Mouse (Mus musculus) cerebellum, adult 8-10 months (tissue): ENCODE measurements around the gene Angpt4.

Experiments
- DNase-seq: peaks from one replicate; pipeline ENCODE4 v3.0.0; 2022

Gene Angpt4

DNA sequence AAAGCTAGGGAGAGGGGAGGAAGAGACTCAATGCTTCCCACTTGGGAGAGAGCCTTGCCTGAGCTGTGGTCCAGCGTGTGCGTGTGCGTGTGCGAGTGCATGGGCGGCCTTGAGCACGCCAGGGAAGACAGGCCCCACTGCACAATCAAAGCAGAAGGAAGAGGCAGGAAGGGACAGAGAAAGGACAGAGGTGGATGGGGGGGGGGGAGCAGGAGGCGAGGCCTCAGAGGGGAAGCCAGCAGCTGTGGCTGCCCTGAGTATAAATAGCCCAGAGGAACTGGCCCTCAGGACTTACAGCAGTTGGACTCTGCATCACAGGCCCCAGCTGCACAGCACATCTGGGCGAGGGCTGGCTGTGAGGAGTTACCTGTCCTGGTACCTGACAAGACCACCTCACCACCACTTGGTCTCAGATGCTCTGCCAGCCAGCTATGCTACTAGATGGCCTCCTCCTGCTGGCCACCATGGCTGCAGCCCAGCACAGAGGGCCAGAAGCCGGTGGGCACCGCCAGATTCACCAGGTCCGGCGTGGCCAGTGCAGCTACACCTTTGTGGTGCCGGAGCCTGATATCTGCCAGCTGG is at the start of gene Angpt4:
Gene Angpt4 (plus strand): TSS at position 292 of the 582 bp plus-strand sequence.
- DNase-seq: no peak

DNA sequence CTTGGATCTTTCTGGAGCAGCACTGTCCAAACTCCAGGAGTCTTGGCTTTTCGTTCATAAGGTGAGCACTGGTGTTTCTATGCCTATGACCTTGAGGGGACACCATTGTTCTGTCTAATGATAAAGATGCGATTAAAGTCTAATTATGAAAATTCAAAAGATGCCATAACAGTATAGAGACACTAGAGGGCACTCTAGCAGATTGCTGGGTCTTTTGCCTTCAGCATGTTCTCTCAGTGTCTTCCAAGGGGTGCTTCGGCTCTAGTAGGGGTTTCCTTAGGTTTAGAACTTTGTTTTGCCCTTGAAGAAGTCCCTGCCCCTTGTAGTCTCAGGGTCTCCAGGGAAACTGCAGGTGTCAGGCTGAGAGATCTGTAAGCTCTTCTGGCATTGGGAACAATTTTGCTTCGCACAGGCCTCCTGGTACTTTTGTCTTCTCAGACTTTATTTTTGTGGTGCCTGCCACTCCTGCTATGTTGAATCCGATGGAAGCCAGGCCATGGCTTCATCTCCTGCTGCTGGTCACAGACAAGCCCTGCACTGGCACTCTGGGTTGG is 48.7 kb upstream of the Angpt4 start:
- DNase-seq: no peak

DNA sequence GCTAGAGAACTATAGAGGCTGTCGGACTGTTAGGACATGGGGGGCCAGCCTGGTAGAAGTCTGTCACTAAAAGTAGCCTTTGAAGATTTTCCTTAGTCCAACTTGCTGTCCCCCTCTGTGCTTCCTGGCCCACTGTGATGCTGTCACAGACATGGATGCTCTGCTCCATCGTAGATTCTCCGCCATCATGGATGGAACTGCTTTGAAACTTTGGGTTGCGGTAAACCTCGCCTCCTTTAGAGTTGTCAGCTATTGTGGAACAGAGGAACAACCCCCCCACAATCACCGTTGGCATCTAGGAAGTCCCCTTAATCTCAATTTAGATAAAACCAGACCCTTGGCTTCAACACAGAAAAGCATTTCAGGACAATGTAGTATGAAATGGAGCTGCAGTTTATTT is 46.1 kb upstream of the Angpt4 start:
- no peak for DNase-seq

DNA sequence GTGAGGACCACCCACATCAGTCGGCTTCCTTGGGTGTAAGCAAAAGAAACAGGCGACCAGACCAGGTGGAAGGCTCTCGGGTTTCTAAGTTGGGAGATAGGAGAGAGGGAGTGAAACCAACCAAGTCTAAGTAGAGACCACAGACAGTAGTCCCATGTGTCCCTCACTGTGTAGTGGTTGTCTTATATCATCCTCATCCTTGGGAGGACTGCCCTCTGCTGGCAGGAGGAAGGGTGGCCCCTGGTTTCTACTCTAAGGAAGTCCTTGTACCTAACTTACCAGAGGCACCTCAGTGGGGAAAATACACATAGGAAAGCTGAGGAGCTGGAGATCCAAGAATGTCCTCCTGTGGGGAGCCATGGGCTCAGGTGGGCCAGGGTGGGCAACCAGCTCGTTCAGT is 44.5 kb upstream of the Angpt4 start:
- peak; percentile 25 for DNase-seq

DNA sequence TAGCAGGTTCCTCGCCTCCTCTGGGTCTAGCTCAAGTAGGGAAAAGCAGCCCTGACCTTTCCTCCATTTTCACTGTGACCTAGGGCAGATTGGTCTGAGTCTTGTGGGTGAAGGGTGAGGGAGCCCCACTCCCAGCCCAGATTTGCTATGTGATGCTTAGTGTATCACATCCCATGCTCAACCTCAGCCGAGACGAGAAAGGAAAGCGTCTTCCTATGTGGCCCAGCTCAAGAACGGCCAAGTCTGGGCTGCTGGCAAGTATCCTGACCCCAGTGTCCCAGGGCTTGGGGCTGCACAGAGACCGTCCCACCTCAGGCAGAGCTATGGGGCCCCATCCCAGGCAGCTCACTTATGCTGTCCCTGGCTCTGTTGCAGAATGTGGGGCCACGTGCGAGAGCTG is 42.8 kb upstream of the Angpt4 start:
- DNase-seq: no peak

DNA sequence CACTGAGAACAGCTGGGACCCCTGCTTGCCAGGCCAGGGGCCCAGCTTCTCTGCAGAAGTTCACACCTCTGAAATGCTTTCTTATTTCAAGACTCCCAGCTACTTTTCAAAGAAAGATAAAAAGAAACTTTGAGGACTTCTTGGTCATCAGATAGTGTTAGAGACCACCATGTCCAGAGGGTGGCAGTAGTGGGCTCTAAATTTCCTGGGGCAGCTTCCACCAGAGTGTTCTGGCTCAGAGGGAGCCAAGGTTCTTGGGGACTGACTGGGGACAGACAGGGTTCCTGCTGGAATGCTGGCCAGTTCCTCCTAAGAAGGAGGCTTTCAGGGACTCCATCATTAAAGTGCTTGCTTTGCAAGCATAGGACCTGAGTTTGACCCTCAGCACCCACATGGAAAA is 36.5 kb upstream of the Angpt4 start:
- no peak for DNase-seq

DNA sequence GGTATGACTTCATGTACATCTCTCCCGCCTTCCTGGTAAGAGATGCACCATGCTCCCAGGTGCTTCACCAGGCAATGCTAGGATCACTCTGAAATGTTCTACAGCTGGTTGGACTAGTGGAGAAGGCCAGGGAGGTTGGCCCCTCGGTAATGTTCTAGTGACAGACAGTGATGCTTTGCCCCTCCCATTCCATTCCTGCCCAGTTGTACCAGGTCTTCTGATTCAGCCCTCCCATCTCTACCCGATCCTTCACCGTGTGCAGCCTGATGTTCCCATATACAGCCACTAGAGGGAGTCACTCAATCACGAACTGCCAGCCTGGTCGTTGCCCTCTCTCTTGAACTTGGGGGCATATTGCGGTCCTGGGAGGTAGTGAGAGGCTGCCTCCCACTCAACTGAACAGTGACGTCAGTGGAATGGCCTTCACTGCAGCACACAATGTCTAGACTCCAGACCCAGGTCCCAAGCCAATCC is 35.0 kb upstream of the Angpt4 start:
- DNase-seq: peak; percentile 47

DNA sequence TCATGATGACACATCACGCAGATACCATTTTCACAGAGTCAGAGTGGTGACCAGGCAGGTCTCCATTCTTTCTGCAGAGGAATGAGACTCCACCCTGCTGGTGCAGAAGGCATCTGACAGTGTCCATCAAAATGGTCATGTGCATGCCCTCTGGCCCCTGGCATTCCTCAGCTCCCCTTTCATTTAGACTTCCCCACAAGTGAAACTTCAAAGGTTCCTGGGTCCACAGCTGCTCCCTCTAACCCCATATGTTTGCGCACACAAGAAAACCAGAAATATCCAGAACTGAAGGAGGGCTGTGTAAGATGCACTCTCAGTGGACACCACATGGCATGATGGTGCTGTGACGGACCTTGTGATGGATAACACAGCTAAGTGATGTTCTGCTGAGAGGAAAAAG is 32.4 kb upstream of the Angpt4 start:
- no peak for DNase-seq

DNA sequence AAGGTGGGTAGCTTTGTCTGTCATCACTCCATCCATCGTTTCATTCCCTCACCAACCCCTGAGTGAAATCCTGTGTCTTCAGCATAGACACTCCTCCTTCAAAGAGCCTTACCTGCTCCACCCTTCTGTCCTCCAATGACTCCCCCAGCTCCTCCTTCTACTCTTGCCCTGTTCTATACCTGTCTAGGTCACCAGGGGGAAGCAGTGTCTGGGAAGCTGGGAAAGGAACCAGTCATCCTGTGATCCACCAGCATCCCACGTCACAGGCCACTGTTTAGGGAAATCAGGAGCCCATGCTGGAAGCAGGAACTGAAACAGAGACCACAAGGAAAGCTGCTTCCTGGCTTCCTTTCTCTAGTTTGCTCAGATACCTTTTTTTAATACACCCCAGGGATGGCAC is 31.2 kb upstream of the Angpt4 start:
- DNase-seq: no peak

DNA sequence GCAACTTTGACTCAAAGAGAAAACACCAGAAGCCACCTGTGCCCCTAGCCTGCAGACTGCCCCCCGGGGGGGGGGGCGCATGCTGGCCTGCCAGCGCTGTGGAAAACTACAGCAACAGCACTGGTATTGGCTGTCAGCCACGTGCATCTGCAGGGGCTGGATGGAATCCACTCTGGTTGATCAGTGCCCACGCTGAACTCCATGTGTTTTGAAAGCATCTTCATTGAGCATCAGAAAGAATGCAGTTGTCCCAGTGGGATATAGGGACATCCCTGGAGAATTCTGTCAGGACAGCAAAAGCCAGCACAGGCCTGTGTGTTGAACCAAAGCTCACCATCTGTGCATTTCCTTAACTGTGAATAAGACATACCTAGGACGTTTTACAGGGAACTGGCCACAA is 20.0 kb upstream of the Angpt4 start:
- DNase-seq: no peak

DNA sequence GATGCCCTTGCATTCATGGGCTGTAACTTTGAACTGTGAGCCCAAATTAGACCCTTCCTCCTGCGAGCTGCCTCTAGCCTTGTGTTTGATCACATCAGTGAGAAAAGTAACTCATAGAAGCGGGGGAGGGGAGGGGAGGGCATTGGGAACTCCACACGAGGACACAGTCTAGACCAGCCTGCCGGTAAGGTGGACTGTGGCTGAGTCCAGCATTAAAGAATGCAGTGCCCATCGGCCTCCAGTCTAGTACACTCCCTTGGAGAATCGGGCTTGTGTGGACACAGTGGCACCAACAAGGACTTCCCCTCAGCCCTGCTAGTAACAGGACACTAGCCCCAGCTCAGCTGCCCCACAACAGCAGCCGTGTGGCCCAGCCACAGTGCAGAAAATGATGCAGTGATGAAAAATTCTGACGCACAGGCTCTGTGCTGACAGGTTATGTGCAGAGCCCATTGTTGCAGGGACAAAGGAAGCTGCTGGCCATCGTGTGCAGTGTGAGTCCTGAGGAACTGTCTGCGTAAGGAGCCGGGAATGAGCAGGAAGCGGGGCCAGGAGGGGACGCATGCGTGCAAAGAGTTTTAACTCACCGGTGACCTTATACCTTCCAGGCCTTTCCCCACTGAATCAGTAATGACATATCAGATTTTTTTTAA is 17.8 kb upstream of the Angpt4 start:
- DNase-seq: no peak

DNA sequence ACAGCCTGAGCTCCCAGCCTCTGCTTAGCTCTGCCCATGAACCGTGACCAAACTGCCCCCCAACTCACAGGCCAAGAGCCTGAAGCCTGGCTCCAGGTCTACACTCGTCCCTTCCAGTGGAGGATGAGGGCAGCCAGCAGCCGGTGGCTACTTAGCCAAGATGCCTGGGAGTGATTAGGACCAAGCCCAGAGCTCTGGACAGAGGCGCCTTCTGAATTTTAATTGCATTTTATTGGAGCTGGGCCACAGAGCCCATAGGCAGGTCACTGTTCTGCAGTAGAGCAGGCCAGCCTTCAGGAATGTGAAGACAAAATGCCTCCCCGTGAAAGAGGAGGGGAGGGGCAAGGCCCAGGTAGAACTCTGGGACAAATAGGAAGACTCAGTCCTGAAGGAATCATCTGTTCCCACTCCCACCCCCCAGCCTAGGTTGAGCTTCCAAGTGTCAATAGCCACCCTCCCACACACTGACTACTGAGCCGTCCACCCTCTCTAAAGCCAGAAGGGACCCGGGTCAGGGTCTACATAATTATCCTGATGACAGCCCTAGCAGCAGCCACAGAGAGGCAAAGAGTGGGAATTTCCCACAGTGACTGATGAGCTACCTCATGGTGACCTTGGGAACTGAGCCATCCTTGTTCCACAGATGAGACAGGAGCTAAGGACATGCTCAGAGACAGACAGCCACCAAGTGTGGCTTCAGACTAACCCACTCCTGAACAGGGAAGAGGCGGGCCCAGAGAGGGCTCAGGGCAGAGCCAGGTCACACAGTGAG is 16.6 kb upstream of the Angpt4 start:
- DNase-seq: no peak

DNA sequence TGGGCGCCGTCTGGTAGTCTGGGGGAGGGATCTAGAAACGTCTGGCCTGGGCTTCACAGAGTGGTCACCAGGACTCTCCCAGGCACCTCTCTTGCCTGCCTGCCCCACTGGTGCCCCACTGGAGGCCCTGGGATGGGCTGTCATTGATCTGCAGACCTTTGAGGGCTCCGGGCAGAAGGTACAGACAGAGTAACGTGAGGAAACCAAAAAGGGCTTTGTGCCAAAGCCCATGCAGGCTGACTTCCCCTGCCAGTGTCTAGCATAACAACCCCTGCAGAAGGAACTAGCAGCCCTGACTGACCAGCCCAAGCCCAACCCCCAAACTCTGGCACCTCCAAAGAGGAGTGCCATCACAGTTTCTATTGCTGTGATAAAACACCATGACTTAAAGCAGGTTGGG is 15.1 kb upstream of the Angpt4 start:
- DNase-seq: no peak

DNA sequence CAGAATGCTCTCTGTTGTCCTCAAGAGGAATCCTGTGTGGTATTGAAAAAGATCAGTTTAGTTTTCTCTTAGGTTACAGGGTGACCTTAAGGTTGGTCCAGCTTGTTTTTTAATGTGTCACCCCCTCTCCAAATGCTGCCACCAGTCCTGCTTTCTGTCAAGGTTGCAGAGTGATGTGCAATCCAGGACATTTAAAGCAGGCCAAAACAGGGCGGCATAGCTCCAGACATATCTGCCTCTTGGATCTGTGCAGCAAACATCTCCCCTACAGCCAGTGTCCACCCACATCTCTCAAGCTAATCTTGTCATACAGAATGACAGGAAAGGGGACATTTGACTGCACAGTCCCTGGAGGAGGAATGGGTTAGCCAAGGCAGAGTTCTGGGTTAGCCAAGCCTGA is 12.9 kb upstream of the Angpt4 start:
- no peak for DNase-seq

DNA sequence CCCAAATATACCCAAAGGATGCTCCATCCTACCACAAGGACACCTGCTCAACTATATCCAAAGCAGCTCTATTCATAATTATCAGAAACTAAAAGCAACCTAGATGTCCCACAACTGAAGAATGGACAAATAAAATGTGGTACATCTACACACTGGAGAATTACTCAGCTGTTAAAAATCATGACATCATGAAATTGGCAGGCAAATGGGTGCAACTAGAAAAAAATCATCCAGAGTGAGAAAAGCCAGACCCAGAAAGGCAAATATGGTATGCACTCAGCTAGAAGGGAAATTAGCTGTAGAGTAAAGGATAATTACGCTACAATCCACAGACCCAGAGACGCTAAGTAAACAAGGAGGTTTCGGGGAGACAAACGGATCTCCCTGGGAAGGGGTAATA is 10.2 kb upstream of the Angpt4 start:
- DNase-seq: no peak

DNA sequence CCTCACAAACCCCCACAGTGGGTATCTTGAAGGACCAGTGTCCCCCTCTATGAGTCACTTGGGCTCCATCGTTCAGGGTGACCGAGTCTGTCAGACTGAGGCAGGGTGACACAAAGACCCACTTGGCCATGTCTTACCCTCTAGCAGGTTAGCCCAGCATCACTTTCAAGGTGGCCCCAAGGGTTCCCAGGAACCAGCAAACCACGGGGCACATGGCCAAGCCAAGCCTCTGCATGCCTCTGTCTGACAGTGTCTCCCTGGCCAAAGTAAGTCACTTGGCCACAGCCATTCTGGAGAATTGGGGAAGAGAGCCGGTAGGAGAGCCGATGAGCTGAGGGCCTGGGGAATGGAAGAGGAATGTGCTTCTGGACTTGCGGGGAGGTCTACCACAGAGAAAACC is 7.7 kb upstream of the Angpt4 start:
- DNase-seq: no peak

DNA sequence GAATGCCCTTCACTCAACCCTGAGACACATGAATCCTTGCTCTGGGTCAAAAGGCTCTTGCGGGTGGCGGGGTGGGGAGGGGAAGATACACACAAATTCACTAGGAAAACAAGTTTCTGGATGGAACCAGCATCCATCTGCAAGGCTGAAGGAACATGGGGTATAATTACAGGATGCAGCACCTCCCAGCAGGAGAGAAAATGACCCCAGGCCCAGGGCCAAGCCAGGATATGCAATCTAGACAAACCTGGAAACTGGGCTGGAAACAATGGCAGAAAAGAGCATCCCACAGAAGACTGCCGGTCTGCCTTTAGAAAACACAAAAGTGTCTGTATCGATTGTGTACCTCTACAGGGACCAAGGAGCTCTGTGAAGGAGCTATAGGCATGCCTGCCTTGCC is 7.1 kb upstream of the Angpt4 start:
- no peak for DNase-seq

DNA sequence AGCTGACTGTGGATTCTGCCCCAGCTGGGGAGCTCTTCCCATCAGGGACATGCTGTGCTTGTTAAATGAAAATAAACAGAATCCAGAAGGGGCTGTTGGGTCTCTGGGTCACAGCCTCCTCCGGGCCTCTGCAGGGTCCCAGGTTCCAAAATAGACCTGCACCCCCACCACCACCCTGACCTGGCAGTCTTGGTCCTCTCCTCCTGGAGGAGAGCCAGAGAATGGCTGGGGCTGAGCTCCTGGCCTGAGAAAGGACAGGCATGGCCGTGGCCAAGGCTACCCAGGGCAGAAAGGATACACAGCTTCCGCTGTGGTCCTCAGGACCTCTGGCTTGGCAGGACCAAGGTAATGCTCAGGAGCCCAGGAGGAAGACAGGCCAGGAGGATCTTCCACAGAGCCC is 6.4 kb upstream of the Angpt4 start:
- no peak for DNase-seq

DNA sequence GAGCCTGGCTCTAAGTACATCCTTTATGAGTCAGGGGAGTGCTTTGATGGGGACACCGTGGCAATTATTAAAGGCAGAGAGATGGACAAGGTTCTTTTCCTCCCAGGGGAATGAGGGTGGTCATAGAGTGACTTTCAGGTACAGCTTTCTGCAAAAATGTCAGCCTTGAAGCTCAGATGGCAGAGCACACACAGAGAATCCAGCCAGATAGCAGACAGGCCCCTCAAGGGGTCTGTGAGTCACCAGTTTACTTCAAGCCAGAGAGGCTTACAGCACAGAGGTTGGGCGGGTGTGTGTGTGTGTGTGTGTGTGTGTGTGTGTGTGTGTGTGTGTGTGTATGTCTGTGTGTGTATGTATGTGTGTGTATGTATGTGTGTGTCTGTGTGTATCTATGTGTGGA is 4.0 kb upstream of the Angpt4 start:
- DNase-seq: no peak

DNA sequence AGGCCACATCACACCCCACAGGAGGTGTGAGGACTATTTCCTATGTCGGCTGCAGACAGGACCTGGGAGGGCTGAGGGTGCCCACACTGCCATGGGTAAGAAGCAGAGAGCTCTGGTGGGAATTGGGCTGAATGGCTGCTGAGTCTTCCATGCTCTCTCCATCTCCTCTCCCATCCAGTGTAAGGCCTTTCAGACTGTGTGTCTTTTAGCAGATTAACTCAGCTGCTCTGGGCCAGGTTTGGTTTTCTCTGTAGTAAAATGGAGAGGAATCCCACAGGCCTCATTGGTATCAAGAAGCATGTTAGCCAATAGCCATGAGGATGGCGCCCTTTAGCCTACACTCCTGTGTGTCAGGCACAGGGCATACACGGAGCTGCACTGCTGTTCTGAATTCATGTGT is 1.6 kb upstream of the Angpt4 start:
- DNase-seq: no peak

DNA sequence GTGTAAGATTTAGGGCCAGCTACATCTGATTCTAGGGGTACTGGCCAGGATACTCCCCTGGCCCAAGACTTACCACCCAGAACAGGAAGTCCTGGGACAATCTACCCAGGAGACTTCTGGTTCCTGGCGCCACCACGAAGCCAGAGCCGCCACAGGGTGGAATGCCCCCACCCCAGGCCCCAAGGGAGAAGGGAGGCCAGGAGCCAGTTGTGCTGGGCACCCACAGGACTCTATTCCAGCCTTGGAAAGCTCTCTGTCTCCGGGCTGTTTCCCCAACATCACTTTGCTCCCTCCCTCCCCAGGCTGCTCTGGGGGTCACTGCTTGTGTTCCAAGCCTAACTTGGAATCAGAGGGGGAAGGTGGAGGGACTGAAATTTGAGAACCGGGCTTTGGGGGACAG is 512 bp upstream of the Angpt4 start:
- no peak for DNase-seq

DNA sequence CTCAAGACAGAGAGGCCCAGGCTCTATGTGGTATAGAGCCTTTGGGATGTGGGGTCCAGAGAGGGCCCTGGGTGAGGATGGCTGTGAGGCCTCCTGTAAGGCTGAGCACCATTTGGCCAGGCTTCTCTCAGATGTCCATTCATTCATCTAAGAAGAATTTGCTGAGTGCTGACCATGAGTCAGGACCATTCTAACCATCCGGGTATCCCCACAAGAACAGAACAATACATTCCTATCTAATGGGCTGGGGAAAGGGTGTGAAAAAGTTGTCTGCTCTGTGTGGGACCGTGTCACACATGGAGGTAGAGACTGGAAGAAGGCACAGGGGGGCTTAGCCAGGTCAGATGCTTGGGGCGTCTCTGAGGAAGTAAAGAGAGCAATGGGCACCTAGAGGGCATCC is 741 bp downstream of the Angpt4 start:
- no peak for DNase-seq

DNA sequence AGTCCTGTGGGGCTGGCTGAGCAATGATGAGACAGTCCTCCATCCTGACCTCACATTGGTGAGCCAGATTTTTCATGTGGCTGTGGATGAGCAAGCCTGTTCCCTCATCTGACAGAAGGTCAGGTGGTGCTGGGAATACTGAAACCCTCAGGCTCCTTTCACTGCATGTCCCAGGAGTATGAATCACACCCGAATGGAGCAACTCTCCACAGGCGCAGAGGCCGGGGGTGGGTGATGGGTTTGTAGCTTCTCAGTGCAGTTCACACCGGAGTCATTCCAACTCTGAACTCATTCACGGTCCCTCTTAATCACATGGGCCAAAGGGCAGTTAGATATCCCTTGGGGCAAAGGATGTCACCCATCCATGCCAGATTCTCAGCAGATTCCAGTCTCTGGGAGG is 3.1 kb downstream of the Angpt4 start:
- DNase-seq: no peak

DNA sequence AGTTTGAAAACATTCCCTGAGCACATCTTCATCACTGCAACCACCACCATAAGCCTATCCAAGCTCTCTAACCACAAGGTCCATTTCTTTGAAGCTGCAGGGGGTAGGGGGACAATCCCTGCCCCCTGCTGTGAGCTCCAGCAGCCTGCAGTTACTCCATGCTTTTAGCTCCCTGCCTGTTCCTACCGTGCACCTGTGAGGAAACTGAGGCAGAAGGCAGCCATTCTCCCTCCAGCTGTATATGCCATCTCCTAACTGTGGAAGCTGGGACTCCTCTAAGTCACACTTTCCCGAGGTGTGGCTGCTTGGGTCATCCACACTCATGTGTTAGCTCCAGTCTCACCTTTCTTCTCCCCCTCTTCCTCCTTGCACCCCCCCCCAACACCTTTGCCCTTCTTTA is 4.1 kb downstream of the Angpt4 start:
- no peak for DNase-seq
